Mouse (Mus musculus) left cerebral cortex, adult 11 months (tissue): Measurements from ENCODE around the gene Pnliprp1.

ENCODE experiments used
- DNase-seq: peaks from one replicate; pipeline ENCODE4 v3.0.0; 2022; ENCODE audit warnings: low spot score

Gene Pnliprp1

DNA sequence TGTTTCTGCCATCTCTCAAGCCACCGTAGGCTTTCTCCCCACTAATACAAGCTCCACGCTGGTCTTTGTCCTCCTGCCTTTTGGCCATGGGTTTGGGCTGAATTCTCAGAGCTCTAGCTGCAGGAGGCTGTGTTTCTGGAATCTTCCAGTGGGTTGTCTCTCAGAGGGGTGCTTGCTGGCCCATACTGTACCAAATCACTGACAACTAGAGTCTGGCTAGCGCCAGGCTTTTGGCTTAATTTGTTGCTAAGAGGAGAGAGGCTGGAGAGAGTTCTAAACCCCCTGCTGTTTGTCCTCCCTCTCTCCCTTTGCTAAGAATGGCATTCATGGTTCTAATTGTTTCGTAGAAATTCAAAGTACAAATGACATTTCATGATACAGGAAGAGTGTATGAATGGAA is 52.9 kb downstream of the Pnliprp1 start:
- no peak for DNase-seq

DNA sequence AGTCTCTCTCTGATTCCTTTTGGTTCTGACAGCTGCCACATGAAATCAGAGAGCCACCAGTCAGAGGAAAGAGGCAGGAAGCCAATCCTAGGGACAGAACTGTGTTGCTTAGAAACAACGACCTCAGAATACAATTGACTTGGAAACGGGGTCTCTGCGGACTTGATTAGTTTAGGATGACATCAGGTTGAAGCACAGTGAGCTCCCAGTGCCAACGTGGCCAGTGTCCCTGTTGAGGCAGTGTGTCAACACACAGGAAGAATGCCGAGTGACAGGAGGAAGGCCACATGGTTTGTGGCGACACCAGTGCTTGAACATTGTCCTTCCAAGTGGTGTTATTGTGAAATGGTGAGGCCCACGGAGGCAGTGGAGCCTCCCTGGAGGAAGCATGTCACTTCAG is 55.3 kb downstream of the Pnliprp1 start:
- no peak for DNase-seq

DNA sequence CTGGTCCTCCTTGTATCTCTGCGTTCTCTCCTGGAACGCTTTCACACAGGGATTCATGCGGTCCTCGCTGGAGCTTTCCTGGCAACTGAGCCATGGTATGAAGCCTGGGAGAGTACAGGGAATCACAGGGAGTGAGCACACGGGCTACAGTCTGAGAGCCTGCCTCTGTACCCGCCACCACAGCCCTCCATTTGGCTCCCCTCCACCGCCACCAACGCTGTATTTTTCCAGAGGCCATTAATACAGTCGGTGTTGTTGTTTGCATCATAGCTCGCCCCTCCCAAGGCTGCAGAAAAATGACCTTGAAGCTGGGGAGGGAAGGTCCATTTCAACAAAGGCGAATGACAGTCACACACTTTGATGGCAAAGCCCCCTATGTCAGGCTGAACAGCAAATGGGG is 60.5 kb downstream of the Pnliprp1 start:
- no peak for DNase-seq
